ENCODE assay signal across 8 mouse cellular contexts in genomic region chr7:18949781-18950522, GRCm38 (mm10). TPM values are rescaled to one million over a fixed set of nuclear protein-coding genes. Genes with fewer than 3 reads are reported as not detected.
DNase-seq lines count a peak whose midpoint lies in the region; ATAC-seq and TF ChIP-seq lines count a peak whose summit lies in the region.
"Had no signal": no experiment of that assay in that cellular context is flagged by ENCODE, and none has a peak within 500 bp of the region (broad histone marks: within the 10 kb centered on the region; RNA-seq: fewer than 3 reads in every experiment).

No protein-coding gene starts in this region.

- ATAC-seq in lung, postnatal 0 days = no peak
- ATAC-seq in embryonic facial prominence, embryonic 11.5 days (replicated peaks; ENCODE audit: insufficient number of reproducible peaks, low FRiP score, low TSS enrichment, low read depth) = peak; percentile 88

- H3K4me1 ChIP-seq in lung, postnatal 0 days (ENCODE audit: insufficient read depth, low read depth, low read length) = no peaks in the 10 kb centered on the region
- no peaks in the 10 kb centered on the region; the same call in 1 of the 2 replicates for H3K4me1 ChIP-seq in embryonic facial prominence, embryonic 11.5 days (ENCODE audit: control insufficient read depth, insufficient read depth, low read length)

- DNase-seq in lung, postnatal 0 days (ENCODE audit: low spot score) = no peak
- no peak for DNase-seq in lung, postnatal 10 days
- peak; percentile 72 for DNase-seq in embryonic facial prominence, embryonic 11.5 days (ENCODE audit: low spot score)
- peak; percentile 92 for DNase-seq in mesoderm, embryonic 11.5 days (ENCODE audit: low read depth, low spot score)
- peak; percentile 42 for DNase-seq in telencephalon, adult 2 months (ENCODE audit: low read depth, low spot score)
- DNase-seq in kidney, postnatal 10 days = no peak
- no peak for DNase-seq in ovary, postnatal 14 days (ENCODE audit: low spot score)

- no peak for TF ChIP-seq CTCF in lung, postnatal 0 days (IDR thresholded peaks at IDR 0.05)

- no peak overlapping the region for H3K9ac ChIP-seq in lung, postnatal 0 days (replicated peaks; ENCODE audit: low read depth)
- H3K9ac ChIP-seq in embryonic facial prominence, embryonic 11.5 days (replicated peaks; ENCODE audit: low read length) = no peak overlapping the region
- H3K9ac ChIP-seq: limb, embryonic 15.5 days had no signal

- no peaks in the 10 kb centered on the region for H3K36me3 ChIP-seq in lung, postnatal 0 days (ENCODE audit: insufficient read depth, low read length)
- no peaks in the 10 kb centered on the region for H3K36me3 ChIP-seq in embryonic facial prominence, embryonic 11.5 days (replicated peaks; ENCODE audit: control insufficient read depth, insufficient read depth, low read depth, low read length)
- H3K36me3 ChIP-seq: limb, embryonic 15.5 days had no signal

- H3K4me3 ChIP-seq in lung, postnatal 0 days (ENCODE audit: low read depth, low read length) = no peak overlapping the region
- no peak overlapping the region for H3K4me3 ChIP-seq in embryonic facial prominence, embryonic 11.5 days (ENCODE audit: low read depth, low read length)
- H3K4me3 ChIP-seq: limb, embryonic 15.5 days had no signal

- H3K27ac ChIP-seq in lung, postnatal 0 days (ENCODE audit: low read length) = peak overlapping the region; percentile 33; the same call in 1 of the 2 replicates
- H3K27ac ChIP-seq in embryonic facial prominence, embryonic 11.5 days (replicated peaks; ENCODE audit: low read depth, low read length) = peak overlapping the region; percentile 47; the same call in 1 of the 2 replicates
- H3K27ac ChIP-seq: limb, embryonic 15.5 days had no signal

- no peaks in the 10 kb centered on the region for H3K27me3 ChIP-seq in lung, postnatal 0 days (replicated peaks; ENCODE audit: insufficient read depth, low read length)
- H3K27me3 ChIP-seq in embryonic facial prominence, embryonic 11.5 days (ENCODE audit: control insufficient read depth, insufficient read depth, low read length) = no peaks in the 10 kb centered on the region

- H3K9me3 ChIP-seq in lung, postnatal 0 days (ENCODE audit: low read length) = no peaks in the 10 kb centered on the region
- H3K9me3 ChIP-seq in embryonic facial prominence, embryonic 11.5 days (replicated peaks; ENCODE audit: control insufficient read depth, low read length) = no peaks in the 10 kb centered on the region
- H3K9me3 ChIP-seq: limb, embryonic 15.5 days had no signal

- no peak overlapping the region for H3K4me2 ChIP-seq in lung, postnatal 0 days (replicated peaks; ENCODE audit: low read depth, low read length)
- H3K4me2 ChIP-seq in embryonic facial prominence, embryonic 11.5 days (ENCODE audit: low read depth, low read length) = no peak overlapping the region
- H3K4me2 ChIP-seq: limb, embryonic 15.5 days had no signal

- 25% methylated on average over 11 of the region's 12 CpGs for WGBS in lung, postnatal 0 days
- WGBS in embryonic facial prominence, embryonic 11.5 days = 34% methylated on average over 12 of the region's 12 CpGs

- TF ChIP-seq EP300 in lung, postnatal 0 days (IDR thresholded peaks at IDR 0.05) = no peak

RNA-seq across cellular contexts. Expression of gene Nova2, which starts 24.3 kb away (rescaled TPM):
- 1.1 and 1.2 TPM in 2 replicates for polyA plus RNA-seq in lung, postnatal 0 days (2015; fragmentation: Nextera tagmentation; extraction: Ambion mirVana)
- polyA plus RNA-seq in embryonic facial prominence, embryonic 11.5 days (2014; fragmentation: Nextera tagmentation; extraction: Ambion mirVana) = 1.4 and 1.7 TPM in 2 replicates

RNA-seq across cellular contexts. Expression of gene Nanos2, which starts 37.2 kb away (rescaled TPM):
- polyA plus RNA-seq in lung, postnatal 0 days (2015; fragmentation: Nextera tagmentation; extraction: Ambion mirVana) = not detected in 2 replicates
- polyA plus RNA-seq in embryonic facial prominence, embryonic 11.5 days (2014; fragmentation: Nextera tagmentation; extraction: Ambion mirVana) = not detected in 2 replicates
- polyA plus RNA-seq: limb, embryonic 15.5 days had no signal

RNA-seq across cellular contexts. Expression of gene Ccdc61, which starts 39.7 kb away (rescaled TPM):
- polyA plus RNA-seq in lung, postnatal 0 days (2015; fragmentation: Nextera tagmentation; extraction: Ambion mirVana) = 17.6 and 19.0 TPM in 2 replicates
- polyA plus RNA-seq in embryonic facial prominence, embryonic 11.5 days (2014; fragmentation: Nextera tagmentation; extraction: Ambion mirVana) = 22.6 and 26.5 TPM in 2 replicates

RNA-seq across cellular contexts. Expression of gene Mypop, which starts 41.1 kb away (rescaled TPM):
- 2.3 and 2.6 TPM in 2 replicates for polyA plus RNA-seq in lung, postnatal 0 days (2015; fragmentation: Nextera tagmentation; extraction: Ambion mirVana)
- polyA plus RNA-seq in embryonic facial prominence, embryonic 11.5 days (2014; fragmentation: Nextera tagmentation; extraction: Ambion mirVana) = 4.3 and 5.3 TPM in 2 replicates

RNA-seq across cellular contexts. Expression of gene Irf2bp1, which starts 53.9 kb away (rescaled TPM):
- 11.7 and 12.2 TPM in 2 replicates for polyA plus RNA-seq in lung, postnatal 0 days (2015; fragmentation: Nextera tagmentation; extraction: Ambion mirVana)
- 27.9 and 28.3 TPM in 2 replicates for polyA plus RNA-seq in embryonic facial prominence, embryonic 11.5 days (2014; fragmentation: Nextera tagmentation; extraction: Ambion mirVana)

Comparison
In these comparisons a context has a peak if more than half of its experiments do, and no peak if none do; other contexts are left out.
1. DNase-seq: peak in embryonic facial prominence, embryonic 11.5 days (single experiment), mesoderm, embryonic 11.5 days (single experiment) and telencephalon, adult 2 months (single experiment); none in lung, postnatal 0 days (single experiment), lung, postnatal 10 days (single experiment), kidney, postnatal 10 days (single experiment) and ovary, postnatal 14 days (single experiment).